Mouse (Mus musculus): ENCODE measurements around the gene Uevld. TPM values are rescaled to one million over a fixed set of nuclear protein-coding genes. Genes with fewer than 3 reads are reported as not detected.
"Not testable (repeated sequence)": the region's sequence is repeated elsewhere in the genome, so short reads cannot be mapped to it uniquely, and the experiment has no call there.

The Uevld gene
- total and polyA plus RNA-seq, 2 experiments from 2014 or later = 3.7 to 10.1 TPM

- Histone ChIP-seq H3K9ac (replicated peaks; ENCODE audit: low read length, poor library complexity, severe bottlenecking) (no peak overlapping the region), H3K36me3 (ENCODE audit: insufficient read depth, low read length) (peaks cover 53% of the 10 kb centered on the region), H3K4me2 (ENCODE audit: low read depth, low read length, poor library complexity, severe bottlenecking) (no peak overlapping the region), H3K27ac (ENCODE audit: low read depth, low read length) (no peak overlapping the region), H3K9me3 (ENCODE audit: low read length) (no peaks in the 10 kb centered on the region), H3K4me3 (ENCODE audit: low read depth, low read length) (no peak overlapping the region), H3K27me3 (ENCODE audit: insufficient read depth, low read length) (no peaks in the 10 kb centered on the region), H3K4me1 (ENCODE audit: insufficient read depth, low read length) (no peaks in the 10 kb centered on the region)
- no peak for ATAC-seq (ENCODE audit: low FRiP score)
- DNase-seq (ENCODE audit: low spot score) = no peak
- no peak for TF ChIP-seq CTCF (IDR thresholded peaks at IDR 0.05)
- 96% methylated on average over 3 of the region's 3 CpGs for WGBS
Measured at GRCm38 (mm10) chr7:46911250-46911649, 47.1 kb downstream of the Uevld start.

- ATAC-seq (ENCODE audit: low FRiP score) = no peak
Measured at GRCm38 (mm10) chr7:46899343-46899742, 59.0 kb downstream of the Uevld start.

GRCm38 (mm10) chr7:46895511-46895910 is 62.8 kb downstream of the Uevld start:
- no peak for DNase-seq (ENCODE audit: low spot score)
- WGBS = 93% methylated on average over 3 of the region's 3 CpGs
- no peaks in the 10 kb centered on the region for H3K4me1 ChIP-seq (ENCODE audit: insufficient read depth, low read length)
- H3K4me3 ChIP-seq (ENCODE audit: low read depth, low read length) = no peak overlapping the region
- H3K9ac ChIP-seq (replicated peaks; ENCODE audit: low read length, poor library complexity, severe bottlenecking) = no peak overlapping the region
- H3K9me3 ChIP-seq (ENCODE audit: low read length) = no peaks in the 10 kb centered on the region
- no peak for ATAC-seq (ENCODE audit: low FRiP score)
- peaks cover 43% of the 10 kb centered on the region for H3K36me3 ChIP-seq (ENCODE audit: insufficient read depth, low read length)
- no peak overlapping the region for H3K4me2 ChIP-seq (ENCODE audit: low read depth, low read length, poor library complexity, severe bottlenecking)
- H3K27ac ChIP-seq (ENCODE audit: low read depth, low read length) = no peak overlapping the region
- no peak for TF ChIP-seq CTCF (IDR thresholded peaks at IDR 0.05)
- no peaks in the 10 kb centered on the region for H3K27me3 ChIP-seq (ENCODE audit: insufficient read depth, low read length)

More at GRCm38 (mm10) chr7:46899343-46899742, 59.0 kb downstream of the Uevld start:
- DNase-seq (ENCODE audit: low spot score) = no peak
- H3K9me3 ChIP-seq (ENCODE audit: low read length) = no peaks in the 10 kb centered on the region
- no peaks in the 10 kb centered on the region for H3K27me3 ChIP-seq (ENCODE audit: insufficient read depth, low read length)
- no peak overlapping the region for H3K4me3 ChIP-seq (ENCODE audit: low read depth, low read length)
- WGBS = 93% methylated on average over 3 of the region's 3 CpGs
- H3K9ac ChIP-seq (replicated peaks; ENCODE audit: low read length, poor library complexity, severe bottlenecking) = no peak overlapping the region
- no peak overlapping the region for H3K27ac ChIP-seq (ENCODE audit: low read depth, low read length)
- H3K4me2 ChIP-seq (ENCODE audit: low read depth, low read length, poor library complexity, severe bottlenecking) = no peak overlapping the region
- no peaks in the 10 kb centered on the region for H3K4me1 ChIP-seq (ENCODE audit: insufficient read depth, low read length)
- peaks cover 48% of the 10 kb centered on the region for H3K36me3 ChIP-seq (ENCODE audit: insufficient read depth, low read length)
- no peak for TF ChIP-seq CTCF (IDR thresholded peaks at IDR 0.05)

GRCm38 (mm10) chr7:46883304-46883703 is 75.0 kb downstream of the Uevld start:
- DNase-seq (ENCODE audit: low spot score) (no peak), ATAC-seq (ENCODE audit: low FRiP score) (no peak)
- no peak overlapping the region for H3K4me3 ChIP-seq (ENCODE audit: low read depth, low read length)
- no peaks in the 10 kb centered on the region for H3K9me3 ChIP-seq (ENCODE audit: low read length)
- H3K27ac ChIP-seq (ENCODE audit: low read depth, low read length) = no peak overlapping the region
- H3K36me3 ChIP-seq (ENCODE audit: insufficient read depth, low read length) = peaks cover 14% of the 10 kb centered on the region; the same call in 1 of the 2 replicates
- no peaks in the 10 kb centered on the region for H3K4me1 ChIP-seq (ENCODE audit: insufficient read depth, low read length)
- 78% methylated on average over 3 of the region's 3 CpGs for WGBS
- H3K4me2 ChIP-seq (ENCODE audit: low read depth, low read length, poor library complexity, severe bottlenecking) = no peak overlapping the region
- no peaks in the 10 kb centered on the region for H3K27me3 ChIP-seq (ENCODE audit: insufficient read depth, low read length)
- no peak for TF ChIP-seq CTCF (IDR thresholded peaks at IDR 0.05)
- H3K9ac ChIP-seq (replicated peaks; ENCODE audit: low read length, poor library complexity, severe bottlenecking) = no peak overlapping the region

- not testable (repeated sequence) for H3K27me3 ChIP-seq (ENCODE audit: insufficient read depth, low read length); H3K9me3 ChIP-seq (ENCODE audit: low read length); H3K27ac ChIP-seq (ENCODE audit: low read depth, low read length); DNase-seq (ENCODE audit: low spot score); ATAC-seq (ENCODE audit: low FRiP score); H3K4me1 ChIP-seq (ENCODE audit: insufficient read depth, low read length); H3K4me3 ChIP-seq (ENCODE audit: low read depth, low read length); H3K4me2 ChIP-seq (ENCODE audit: low read depth, low read length, poor library complexity, severe bottlenecking); H3K9ac ChIP-seq (replicated peaks; ENCODE audit: low read length, poor library complexity, severe bottlenecking)
- peaks cover 11% of the 10 kb centered on the region; the same call in 1 of the 2 replicates for H3K36me3 ChIP-seq (ENCODE audit: insufficient read depth, low read length)
- 88% methylated on average over 6 of the region's 8 CpGs for WGBS
Measured at GRCm38 (mm10) chr7:46881941-46882340, 76.4 kb downstream of the Uevld start.

- 91% methylated on average over 2 of the region's 2 CpGs for WGBS
- no peak overlapping the region for H3K4me2 ChIP-seq (ENCODE audit: low read depth, low read length, poor library complexity, severe bottlenecking)
Measured at GRCm38 (mm10) chr7:46880992-46881391, 77.3 kb downstream of the Uevld start.

More at GRCm38 (mm10) chr7:46880992-46881391, 77.3 kb downstream of the Uevld start:
- peaks cover 4% of the 10 kb centered on the region; the same call in 1 of the 2 replicates for H3K36me3 ChIP-seq (ENCODE audit: insufficient read depth, low read length)
- DNase-seq (ENCODE audit: low spot score) = no peak
- no peaks in the 10 kb centered on the region for H3K9me3 ChIP-seq (ENCODE audit: low read length)
- H3K27ac ChIP-seq (ENCODE audit: low read depth, low read length) = no peak overlapping the region
- H3K9ac ChIP-seq (replicated peaks; ENCODE audit: low read length, poor library complexity, severe bottlenecking) = no peak overlapping the region
- no peaks in the 10 kb centered on the region for H3K27me3 ChIP-seq (ENCODE audit: insufficient read depth, low read length)
- H3K4me3 ChIP-seq (ENCODE audit: low read depth, low read length) = no peak overlapping the region
- no peak for ATAC-seq (ENCODE audit: low FRiP score)
- no peak for TF ChIP-seq CTCF (IDR thresholded peaks at IDR 0.05)
- H3K4me1 ChIP-seq (ENCODE audit: insufficient read depth, low read length) = no peaks in the 10 kb centered on the region
